Mouse (Mus musculus): ENCODE results near the gene Lhpp.

The Lhpp gene

DNA sequence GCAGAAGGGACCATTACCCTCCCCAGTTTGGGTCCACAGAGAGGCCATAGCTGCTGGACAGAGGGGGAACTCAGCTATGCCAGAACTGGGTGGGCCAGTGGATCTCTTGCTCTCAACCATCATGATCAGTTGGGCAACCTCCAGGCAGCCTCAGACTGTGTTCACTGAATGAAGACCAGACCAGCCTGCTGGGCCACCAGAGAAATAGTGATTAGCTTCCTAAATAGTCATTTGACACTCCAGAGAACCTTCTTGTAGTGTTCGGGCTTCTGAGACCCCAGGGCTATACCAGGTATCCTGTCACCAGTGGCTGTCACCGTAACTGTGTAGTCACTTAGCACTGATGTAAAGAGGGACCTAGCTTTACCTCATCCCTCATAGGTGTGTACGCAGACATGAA is 71.9 kb downstream of the Lhpp start:
- no peak for DNase-seq (ENCODE audit: low spot score)

DNA sequence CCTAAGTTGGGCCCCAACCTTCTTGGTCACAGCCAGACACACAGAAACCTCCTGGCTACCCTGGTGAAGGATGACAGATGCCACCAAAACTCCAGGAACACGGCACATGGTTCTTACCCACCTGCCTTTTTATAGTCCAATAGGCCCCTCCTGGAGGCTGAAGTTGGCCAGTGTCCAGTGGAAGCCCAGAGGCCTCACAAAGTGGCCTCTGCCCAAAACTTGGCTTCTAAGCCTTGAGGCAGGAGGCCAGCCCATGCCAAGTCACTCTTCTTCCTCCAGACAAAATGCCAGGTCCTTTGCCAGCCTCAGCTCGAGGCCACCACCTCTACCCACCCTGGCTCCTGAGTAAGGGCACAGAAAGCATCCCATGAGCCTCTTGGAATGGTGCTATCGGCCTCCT is 72.5 kb downstream of the Lhpp start:
- DNase-seq (ENCODE audit: low spot score) = no peak

GRCm38 (mm10) chr7:132683923-132684322 is 73.5 kb downstream of the Lhpp start:
- no peak for DNase-seq (ENCODE audit: low spot score)

DNA sequence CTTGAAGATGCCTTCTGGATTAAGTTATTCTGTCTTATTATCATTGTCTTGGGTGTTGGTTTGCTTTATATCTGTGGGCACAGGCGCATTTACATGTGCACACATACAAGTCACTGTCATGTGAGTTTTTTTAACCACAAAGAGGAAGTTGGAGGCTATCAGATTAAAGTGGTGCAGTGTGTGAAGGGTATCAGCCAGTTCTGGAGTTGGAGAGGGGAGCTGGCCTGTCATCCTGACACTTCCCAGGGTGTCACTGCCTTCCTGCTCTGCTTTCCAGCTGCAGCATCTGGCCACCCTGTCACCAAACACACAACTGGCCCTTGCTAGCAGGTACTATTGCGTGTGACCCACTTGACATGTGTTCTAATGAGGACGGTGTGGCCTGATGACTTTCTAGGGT is 76.1 kb downstream of the Lhpp start:
- DNase-seq (ENCODE audit: low spot score) = no peak

DNA sequence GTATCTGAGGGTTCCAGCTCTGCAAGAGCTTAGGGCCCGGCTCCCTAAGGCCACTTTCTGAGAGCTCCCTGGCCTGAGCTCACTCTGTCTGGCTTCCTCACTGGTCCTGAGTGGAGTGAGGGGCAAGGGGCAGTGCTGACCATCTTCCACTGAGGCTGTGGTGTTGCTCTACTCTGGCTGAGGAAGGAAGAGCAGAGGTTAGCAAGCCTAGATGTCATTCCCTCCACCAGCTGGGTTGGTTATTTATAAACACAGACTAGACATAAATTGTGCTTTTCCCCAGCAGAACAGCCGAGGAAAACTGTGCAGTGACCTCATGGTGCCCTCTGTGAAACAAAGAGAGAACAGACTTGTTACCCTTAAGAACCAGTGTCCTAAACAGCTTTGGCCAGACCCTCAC is 77.5 kb downstream of the Lhpp start:
- DNase-seq (ENCODE audit: low spot score) = no peak

- no peak for DNase-seq (ENCODE audit: low spot score)
These were observed 78.3 kb downstream of the Lhpp start for GRCm38 (mm10) chr7:132688721-132689120.

GRCm38 (mm10) chr7:132689722-132690121 is 79.3 kb downstream of the Lhpp start:
- DNase-seq (ENCODE audit: low spot score) = no peak

DNA sequence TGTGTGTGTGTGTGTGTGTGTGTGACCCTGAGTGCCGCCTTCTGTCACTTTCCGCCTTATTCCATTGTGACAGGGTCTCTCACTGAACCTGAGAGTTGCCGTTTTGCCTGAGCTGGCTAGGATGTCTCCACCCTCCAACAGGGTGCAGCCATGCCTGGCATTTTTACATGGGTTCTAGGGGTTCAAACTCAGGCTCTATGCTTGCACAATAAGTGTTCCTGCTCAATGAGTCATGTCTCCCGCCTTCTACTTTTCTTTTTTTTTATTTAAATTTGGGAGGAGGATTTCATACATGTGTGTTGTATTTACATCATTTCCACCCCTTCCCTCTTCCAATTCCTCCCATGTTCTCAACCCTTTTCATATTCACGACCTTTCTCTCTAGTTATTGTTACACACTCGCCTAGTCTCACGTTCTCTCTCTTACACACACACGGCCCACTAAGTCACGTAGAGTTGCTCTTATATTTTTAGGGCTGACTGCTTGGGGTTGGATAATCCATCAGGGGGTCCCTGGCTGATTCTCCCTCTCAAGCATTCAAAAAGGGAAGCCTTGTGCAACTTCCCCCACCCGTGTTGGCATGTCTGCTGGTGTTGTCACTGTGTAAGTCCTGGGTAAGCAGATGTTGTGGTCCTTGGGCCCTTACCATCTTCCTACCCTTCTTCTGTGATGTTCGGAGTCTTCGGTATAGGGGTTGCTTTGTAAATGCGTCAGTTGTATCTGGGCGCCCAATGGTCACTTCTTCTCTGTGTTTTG is 80.5 kb downstream of the Lhpp start:
- no peak for DNase-seq (ENCODE audit: low spot score)

DNA sequence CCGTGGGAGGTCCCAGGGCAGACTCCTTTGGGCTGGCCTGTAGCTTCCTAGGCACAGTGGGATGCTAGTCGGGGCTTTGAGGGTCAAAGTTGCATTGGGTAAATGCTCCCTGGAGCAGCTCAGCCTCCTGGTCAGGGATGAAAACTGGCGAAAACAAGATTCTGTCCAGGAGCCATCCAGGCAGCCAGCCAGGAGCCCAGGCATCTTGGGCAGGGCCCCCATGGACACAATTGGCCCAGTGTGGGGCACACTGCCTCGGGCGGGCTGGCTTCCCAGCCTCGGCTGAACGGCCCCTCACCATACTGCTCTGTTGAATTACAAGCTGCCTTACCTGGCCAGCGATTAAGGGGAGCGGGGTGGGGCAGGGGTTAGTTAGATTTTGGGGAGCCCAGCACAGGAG is 82.3 kb downstream of the Lhpp start:
- DNase-seq (ENCODE audit: low spot score) = no peak

- DNase-seq (ENCODE audit: low spot score) = no peak
These were observed 83.1 kb downstream of the Lhpp start for GRCm38 (mm10) chr7:132693561-132693960.

DNA sequence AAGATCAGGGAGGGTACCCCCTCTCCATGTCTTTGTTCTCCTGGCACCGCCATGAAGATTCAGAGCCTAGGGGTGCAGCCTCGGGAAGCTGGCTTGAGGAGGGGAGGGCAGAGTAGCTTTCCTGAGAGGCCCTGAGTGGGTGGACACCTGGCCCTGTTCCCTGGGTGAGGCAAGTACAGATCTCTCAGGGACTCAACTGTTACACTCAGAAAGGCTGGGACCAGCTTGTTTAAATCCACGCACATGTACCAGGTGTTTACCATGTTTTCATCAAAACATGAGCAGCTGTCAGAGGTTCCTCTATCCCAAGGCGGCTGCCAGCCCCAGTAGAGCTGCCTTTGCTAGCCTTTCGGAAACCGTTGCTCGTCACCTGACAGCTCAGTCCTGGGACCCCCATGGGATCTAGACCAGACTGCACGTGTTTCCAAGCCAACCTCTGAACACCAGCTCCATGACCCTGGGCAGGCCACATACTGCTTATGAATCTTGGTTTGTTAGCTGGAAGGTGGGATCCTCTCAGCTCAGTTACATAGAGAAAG is 86.9 kb downstream of the Lhpp start:
- no peak for DNase-seq (ENCODE audit: low spot score)

GRCm38 (mm10) chr7:132698737-132699136 is 88.3 kb downstream of the Lhpp start:
- DNase-seq (ENCODE audit: low spot score) = no peak

- no peak for DNase-seq (ENCODE audit: low spot score)
These were observed 88.7 kb downstream of the Lhpp start for GRCm38 (mm10) chr7:132699165-132699564.

- no peak for DNase-seq (ENCODE audit: low spot score)
These were observed 89.2 kb downstream of the Lhpp start for GRCm38 (mm10) chr7:132699639-132700038.

- no peak for DNase-seq (ENCODE audit: low spot score)
These were observed 89.7 kb downstream of the Lhpp start for GRCm38 (mm10) chr7:132700107-132700506.

DNA sequence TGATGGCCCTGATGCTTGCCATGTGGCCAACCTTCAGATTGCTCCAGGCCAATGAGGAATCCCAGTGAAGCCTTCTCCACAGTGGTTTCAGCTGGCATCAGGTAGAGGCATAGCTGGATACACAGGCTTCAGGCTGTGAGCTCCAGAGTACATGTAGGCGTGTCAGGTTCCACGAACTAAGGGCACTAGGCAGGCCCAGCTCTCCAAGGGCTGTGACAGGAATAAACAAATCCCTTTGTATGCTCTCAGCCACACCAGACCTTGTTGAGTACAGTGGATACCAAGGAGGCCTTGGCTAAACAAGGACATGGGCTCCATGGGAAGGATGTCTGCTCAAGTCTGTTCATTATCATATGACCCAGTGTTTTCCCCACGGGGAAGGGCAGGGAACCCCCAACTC is 91.0 kb downstream of the Lhpp start:
- DNase-seq (ENCODE audit: low spot score) = no peak

- no peak for DNase-seq (ENCODE audit: low spot score)
These were observed 91.6 kb downstream of the Lhpp start for GRCm38 (mm10) chr7:132702024-132702423.

DNA sequence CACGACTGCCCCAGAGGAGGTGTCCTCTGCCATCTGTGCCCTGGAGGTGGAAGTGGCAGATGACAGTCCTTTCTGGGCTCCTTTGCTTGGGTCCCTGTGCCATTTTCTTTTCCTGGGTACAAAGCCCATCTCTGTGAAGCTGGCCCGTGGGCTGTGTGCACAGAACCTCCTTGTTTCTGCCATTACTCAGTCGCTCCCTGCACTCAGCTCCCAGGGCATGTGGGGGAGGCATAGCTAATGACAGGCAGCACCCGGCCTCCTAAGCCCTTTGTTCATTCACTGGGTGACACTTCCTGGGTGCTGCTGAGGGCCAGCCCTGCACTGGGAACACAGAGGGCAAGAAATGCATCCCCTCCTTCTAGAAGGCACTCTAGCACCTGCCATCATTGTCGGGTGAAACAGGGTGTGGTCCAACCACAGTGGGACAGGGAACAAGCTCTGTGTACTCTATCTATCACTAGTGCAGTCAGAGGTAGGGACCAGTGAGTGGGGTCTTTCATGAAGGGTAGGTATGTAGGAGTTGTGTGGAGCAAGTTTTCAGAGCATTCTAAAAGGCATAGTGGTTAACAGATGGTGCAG is 92.1 kb downstream of the Lhpp start:
- no peak for DNase-seq (ENCODE audit: low spot score)

GRCm38 (mm10) chr7:132703515-132704309 is 93.3 kb downstream of the Lhpp start:
- DNase-seq (ENCODE audit: low spot score) = no peak

DNA sequence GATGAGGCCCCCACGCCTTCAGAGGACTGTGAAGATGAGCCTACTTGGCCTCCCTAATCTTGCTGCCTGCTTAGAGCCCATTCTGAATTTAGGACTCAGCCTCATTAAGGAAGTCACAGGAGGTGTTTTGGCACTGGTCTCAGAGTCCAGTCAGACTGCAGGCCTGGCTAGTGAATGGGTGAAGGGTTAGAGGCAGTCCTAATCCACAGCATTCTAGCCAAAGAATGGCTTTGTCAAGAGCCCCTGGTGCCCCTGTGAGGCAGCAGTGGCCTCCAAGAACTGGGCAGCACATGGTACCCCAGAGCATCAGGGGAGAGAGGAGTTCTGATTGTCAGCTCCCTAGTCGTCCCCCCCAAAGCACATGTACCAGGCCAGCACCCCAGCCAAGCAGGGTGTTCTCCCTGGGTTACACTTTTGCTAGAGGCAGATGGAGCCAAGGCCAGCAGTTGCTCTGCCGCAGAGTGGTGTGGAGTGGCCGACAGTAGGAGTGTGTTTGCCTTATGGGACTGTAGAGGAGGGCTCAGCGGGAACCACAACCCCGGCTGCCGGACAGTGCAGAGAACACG is 94.0 kb downstream of the Lhpp start:
- no peak for DNase-seq (ENCODE audit: low spot score)

GRCm38 (mm10) chr7:132705130-132705529 is 94.7 kb downstream of the Lhpp start:
- no peak for DNase-seq (ENCODE audit: low spot score)

DNA sequence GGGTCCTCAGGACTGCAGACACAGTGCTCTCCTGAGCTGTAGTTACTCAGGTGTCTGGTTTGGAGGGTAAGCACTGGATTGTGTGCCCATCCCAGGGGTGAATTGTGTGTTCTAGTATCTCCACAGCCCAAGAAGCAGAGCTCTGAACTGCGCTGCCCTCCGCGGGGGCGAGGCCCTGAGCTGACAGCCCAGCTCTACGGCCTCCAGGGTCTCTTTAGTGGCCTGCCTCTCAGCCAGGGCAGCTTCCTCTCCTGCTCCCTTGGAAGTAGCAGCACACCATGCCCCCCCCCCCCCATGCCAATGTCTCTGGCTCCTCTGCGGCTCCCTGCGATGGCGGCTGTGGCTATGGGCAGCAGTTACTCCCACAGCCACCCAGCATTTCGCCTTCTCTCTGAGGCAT is 101.1 kb downstream of the Lhpp start:
- no peak for DNase-seq (ENCODE audit: low spot score)

All from urinary bladder, postnatal 14 days (tissue).